Mouse (Mus musculus): ENCODE results near the gene Plin1.

The Plin1 gene

GRCm38 (mm10) chr7:79732622-79733021 lies at the start of gene Plin1:
Gene Plin1 (minus strand): TSS chr7:79732903.
- no peak for DNase-seq

GRCm38 (mm10) chr7:79782516-79782855 lies 49.8 kb upstream of the Plin1 start:
- no peak for DNase-seq

- DNase-seq, result no peak
Observed at GRCm38 (mm10) chr7:79781826-79782515, 49.3 kb upstream of the Plin1 start.

- DNase-seq, result peak; percentile 64
Observed at GRCm38 (mm10) chr7:79780647-79781626, 48.2 kb upstream of the Plin1 start.

- DNase-seq, result no peak
Observed at GRCm38 (mm10) chr7:79771561-79772512, 39.1 kb upstream of the Plin1 start.

GRCm38 (mm10) chr7:79769664-79770063 lies 37.0 kb upstream of the Plin1 start:
- DNase-seq, result no peak

- no peak for DNase-seq
Observed at GRCm38 (mm10) chr7:79765991-79766390, 33.3 kb upstream of the Plin1 start.

- no peak for DNase-seq
Observed at GRCm38 (mm10) chr7:79762106-79762505, 29.4 kb upstream of the Plin1 start.

- DNase-seq, result no peak
Observed at GRCm38 (mm10) chr7:79761124-79761876, 28.6 kb upstream of the Plin1 start.

- DNase-seq, result no peak
Observed at GRCm38 (mm10) chr7:79759766-79760165, 27.1 kb upstream of the Plin1 start.

- no peak for DNase-seq
Observed at GRCm38 (mm10) chr7:79758176-79758575, 25.5 kb upstream of the Plin1 start.

GRCm38 (mm10) chr7:79756334-79756733 lies 23.6 kb upstream of the Plin1 start:
- DNase-seq, result no peak

- DNase-seq, result no peak
Observed at GRCm38 (mm10) chr7:79749511-79749910, 16.8 kb upstream of the Plin1 start.

GRCm38 (mm10) chr7:79747659-79748058 lies 15.0 kb upstream of the Plin1 start:
- no peak for DNase-seq

GRCm38 (mm10) chr7:79744585-79744984 lies 11.9 kb upstream of the Plin1 start:
- no peak for DNase-seq

- no peak for DNase-seq
Observed at GRCm38 (mm10) chr7:79744051-79744450, 11.3 kb upstream of the Plin1 start.

GRCm38 (mm10) chr7:79742659-79743536 lies 10.2 kb upstream of the Plin1 start, which contains the start of the genes Pex11a and Wdr93:
Gene Pex11a (minus strand): TSS chr7:79743131.
Gene Wdr93 (plus strand): TSS chr7:79743163.
- peak; percentile 72 for DNase-seq

- DNase-seq, result no peak
Observed at GRCm38 (mm10) chr7:79742277-79742658, 9.6 kb upstream of the Plin1 start.

- no peak for DNase-seq
Observed at GRCm38 (mm10) chr7:79740279-79740678, 7.6 kb upstream of the Plin1 start.

GRCm38 (mm10) chr7:79738913-79739312 lies 6.2 kb upstream of the Plin1 start:
- no peak for DNase-seq

GRCm38 (mm10) chr7:79736511-79736910 lies 3.8 kb upstream of the Plin1 start:
- no peak for DNase-seq

Data from cerebellum, adult 9-10 months (tissue).